Mouse (Mus musculus): ENCODE results near the gene Gnb1. TPM values are rescaled to one million over a fixed set of nuclear protein-coding genes. Genes with fewer than 3 reads are reported as not detected.

Gene Gnb1
- polyA plus RNA-seq, 1 experiment = 325 TPM

DNA sequence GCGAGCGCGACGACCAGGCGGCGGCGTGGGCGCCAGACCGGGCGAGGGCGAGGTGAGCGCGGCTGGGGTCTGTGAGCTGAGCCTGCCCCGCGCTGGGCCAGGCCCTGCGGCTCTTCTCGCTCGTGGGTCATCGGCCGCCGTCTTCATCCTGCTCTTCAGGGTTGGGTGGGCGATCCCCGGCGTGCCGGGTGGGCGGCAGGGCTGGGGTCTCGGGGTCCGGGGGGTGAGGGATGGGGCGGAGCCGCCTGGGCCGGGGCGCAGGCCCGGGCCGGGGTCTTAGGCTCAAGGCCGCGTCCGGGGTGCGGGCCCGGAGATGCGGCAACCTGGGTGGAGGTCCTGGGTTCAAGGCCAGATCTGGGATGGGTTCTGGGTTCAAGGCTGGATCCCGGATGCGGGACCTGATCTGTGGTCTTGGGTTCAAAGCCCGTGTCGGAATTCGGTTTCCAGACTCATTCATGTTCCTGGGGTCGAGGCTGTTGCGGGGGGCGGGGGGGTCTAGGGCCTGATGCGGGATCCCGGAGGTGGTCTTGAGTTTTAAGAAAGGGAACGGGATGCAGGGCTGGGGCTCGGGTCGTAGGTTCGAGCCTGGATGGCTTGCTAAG is 469 bp downstream of the Gnb1 start:
- Histone ChIP-seq H3K27ac (ENCODE audit: insufficient read depth, low read length) (peak overlapping the region; percentile 71), H3K4me3 (ENCODE audit: extremely low read depth, insufficient read depth, insufficient read length) (peak overlapping the region; percentile 95), H3K27me3 (ENCODE audit: control insufficient read depth, insufficient read depth, low read length) (no peaks in the 10 kb centered on the region), H3K36me3 (ENCODE audit: control insufficient read depth, insufficient read depth, low read length) (no peaks in the 10 kb centered on the region), H3K4me1 (ENCODE audit: control insufficient read depth, insufficient read depth, insufficient read length) (peaks cover 23% of the 10 kb centered on the region)
- under 1% methylated on average over 53 of the region's 54 CpGs for WGBS
- DNase-seq (ENCODE audit: low read depth in 1 of 2, low spot score in 2 of 2) = no peak
- TF ChIP-seq CTCF (IDR thresholded peaks at IDR 0.05; ENCODE audit: extremely low read depth, insufficient read depth, insufficient read length, insufficient replicate concordance) (no peak), POLR2A (IDR thresholded peaks at IDR 0.05; ENCODE audit: low read depth, low read length) (no peak)

DNA sequence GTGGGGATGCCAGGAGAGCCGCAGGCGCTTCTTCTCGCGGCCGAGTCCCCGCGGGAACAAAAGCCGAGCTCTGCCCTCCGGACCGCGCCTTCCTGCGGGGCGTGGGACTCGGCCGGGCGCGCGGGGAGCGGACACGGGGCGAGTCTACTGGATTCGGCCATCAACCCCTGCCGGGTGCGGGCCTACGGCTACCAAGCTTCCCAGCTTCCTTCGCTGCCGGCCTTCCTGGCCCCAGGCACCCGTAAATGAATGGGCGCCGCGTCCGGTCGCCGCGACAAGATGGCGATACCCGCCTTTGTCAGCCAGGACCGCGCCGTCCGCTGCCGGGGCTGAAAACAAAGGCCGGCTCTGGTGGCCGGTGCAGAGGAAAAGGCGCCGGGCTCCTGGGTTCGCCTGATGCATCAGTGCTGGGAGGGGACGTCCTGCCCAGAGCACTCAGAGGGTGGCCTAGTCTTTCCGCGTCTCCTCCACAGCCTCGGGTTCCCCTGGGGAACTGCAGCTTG is 1.0 kb downstream of the Gnb1 start:
- DNase-seq (ENCODE audit: low read depth in 1 of 2, low spot score in 2 of 2) = peak in 1 of 2 experiments; percentile 43
- Histone ChIP-seq H3K36me3 (ENCODE audit: control insufficient read depth, insufficient read depth, low read length) (no peaks in the 10 kb centered on the region), H3K27me3 (ENCODE audit: control insufficient read depth, insufficient read depth, low read length) (no peaks in the 10 kb centered on the region), H3K4me1 (ENCODE audit: control insufficient read depth, insufficient read depth, insufficient read length) (peaks cover 20% of the 10 kb centered on the region), H3K27ac (ENCODE audit: insufficient read depth, low read length) (peak overlapping the region; percentile 71), H3K4me3 (ENCODE audit: extremely low read depth, insufficient read depth, insufficient read length) (peak overlapping the region; percentile 95)
- WGBS = under 1% methylated on average over 51 of the region's 51 CpGs
- no peak for TF ChIP-seq POLR2A (IDR thresholded peaks at IDR 0.05; ENCODE audit: low read depth, low read length)
- no peak for TF ChIP-seq CTCF (IDR thresholded peaks at IDR 0.05; ENCODE audit: extremely low read depth, insufficient read depth, insufficient read length, insufficient replicate concordance)

- no peak for TF ChIP-seq CTCF (IDR thresholded peaks at IDR 0.05; ENCODE audit: extremely low read depth, insufficient read depth, insufficient read length, insufficient replicate concordance)
- TF ChIP-seq POLR2A (IDR thresholded peaks at IDR 0.05; ENCODE audit: low read depth, low read length) = no peak
- Histone ChIP-seq H3K36me3 (ENCODE audit: control insufficient read depth, insufficient read depth, low read length) (no peaks in the 10 kb centered on the region), H3K4me3 (ENCODE audit: extremely low read depth, insufficient read depth, insufficient read length) (no peak overlapping the region), H3K27me3 (ENCODE audit: control insufficient read depth, insufficient read depth, low read length) (no peaks in the 10 kb centered on the region), H3K27ac (ENCODE audit: insufficient read depth, low read length) (no peak overlapping the region), H3K4me1 (ENCODE audit: control insufficient read depth, insufficient read depth, insufficient read length) (peaks cover 7% of the 10 kb centered on the region)
- WGBS = 60% methylated on average over 4 of the region's 4 CpGs
- no peak for DNase-seq (ENCODE audit: low read depth in 1 of 2, low spot score in 2 of 2)
Measured at GRCm38 (mm10) chr4:155494891-155495290, 3.7 kb downstream of the Gnb1 start.

DNA sequence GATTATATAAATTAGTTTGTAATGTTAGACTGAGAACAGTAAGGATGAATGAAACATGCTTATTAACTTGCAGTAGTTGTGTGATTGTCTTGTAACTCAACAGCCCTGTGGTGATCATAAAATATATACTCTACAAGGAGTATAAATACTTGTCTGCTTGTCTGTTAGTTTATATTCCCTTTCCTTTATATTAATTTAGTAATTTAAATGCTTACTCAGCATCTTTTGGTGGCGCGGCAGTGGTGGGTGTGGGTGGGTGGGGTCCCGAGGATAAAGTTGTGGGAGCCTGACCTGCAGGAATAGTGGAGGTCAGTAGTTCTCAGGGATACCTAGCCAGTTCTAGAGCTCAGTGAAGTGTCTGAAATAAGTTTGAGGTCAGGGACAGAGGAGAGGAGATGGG is 6.8 kb downstream of the Gnb1 start:
- no peak overlapping the region for H3K4me3 ChIP-seq (ENCODE audit: extremely low read depth, insufficient read depth, insufficient read length)
- WGBS = 85% methylated on average over 3 of the region's 3 CpGs
- H3K27me3 ChIP-seq (ENCODE audit: control insufficient read depth, insufficient read depth, low read length) = no peaks in the 10 kb centered on the region
- H3K27ac ChIP-seq (ENCODE audit: insufficient read depth, low read length) = no peak overlapping the region
- DNase-seq (ENCODE audit: low read depth in 1 of 2, low spot score in 2 of 2) = no peak
- TF ChIP-seq CTCF (IDR thresholded peaks at IDR 0.05; ENCODE audit: extremely low read depth, insufficient read depth, insufficient read length, insufficient replicate concordance) (no peak), POLR2A (IDR thresholded peaks at IDR 0.05; ENCODE audit: low read depth, low read length) (no peak)
- H3K4me1 ChIP-seq (ENCODE audit: control insufficient read depth, insufficient read depth, insufficient read length) = peaks cover 6% of the 10 kb centered on the region; the same call in 1 of the 2 replicates
- no peaks in the 10 kb centered on the region for H3K36me3 ChIP-seq (ENCODE audit: control insufficient read depth, insufficient read depth, low read length)

GRCm38 (mm10) chr4:155501126-155501525 is 10.0 kb downstream of the Gnb1 start:
- no peak overlapping the region for H3K27ac ChIP-seq (ENCODE audit: insufficient read depth, low read length)
- WGBS = 77% methylated on average over 2 of the region's 2 CpGs

DNA sequence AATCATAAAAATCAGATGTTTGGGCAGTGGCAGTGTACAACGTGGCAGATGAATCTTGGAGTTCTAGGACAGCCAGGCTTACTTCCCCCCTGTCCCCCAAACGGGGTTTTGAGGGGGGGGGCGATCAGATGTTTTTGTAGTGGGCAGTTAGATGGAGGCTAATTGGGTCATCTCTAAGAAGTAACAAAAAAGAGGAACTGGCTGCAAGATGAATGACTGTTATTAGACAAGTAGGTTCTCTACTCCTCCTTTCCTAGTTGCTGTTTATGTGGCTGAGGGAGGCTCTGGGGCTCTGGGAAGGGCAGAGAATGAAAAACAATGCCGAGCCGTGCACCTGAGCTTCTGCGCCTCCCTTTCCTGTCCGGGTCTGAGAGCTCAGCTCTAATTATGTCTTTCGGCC is 13.9 kb downstream of the Gnb1 start:
- Histone ChIP-seq H3K4me1 (ENCODE audit: control insufficient read depth, insufficient read depth, insufficient read length) (peaks cover 15% of the 10 kb centered on the region), H3K36me3 (ENCODE audit: control insufficient read depth, insufficient read depth, low read length) (no peaks in the 10 kb centered on the region), H3K4me3 (ENCODE audit: extremely low read depth, insufficient read depth, insufficient read length) (no peak overlapping the region), H3K27ac (ENCODE audit: insufficient read depth, low read length) (no peak overlapping the region), H3K27me3 (ENCODE audit: control insufficient read depth, insufficient read depth, low read length) (no peaks in the 10 kb centered on the region)
- 18% methylated on average over 8 of the region's 8 CpGs for WGBS
- DNase-seq (ENCODE audit: low read depth in 1 of 2, low spot score in 2 of 2) = no peak
- no peak for TF ChIP-seq POLR2A (IDR thresholded peaks at IDR 0.05; ENCODE audit: low read depth, low read length)
- TF ChIP-seq CTCF (IDR thresholded peaks at IDR 0.05; ENCODE audit: extremely low read depth, insufficient read depth, insufficient read length, insufficient replicate concordance) = no peak

More at GRCm38 (mm10) chr4:155501126-155501525, 10.0 kb downstream of the Gnb1 start:
- no peaks in the 10 kb centered on the region for H3K27me3 ChIP-seq (ENCODE audit: control insufficient read depth, insufficient read depth, low read length)
- H3K4me3 ChIP-seq (ENCODE audit: extremely low read depth, insufficient read depth, insufficient read length) = no peak overlapping the region
- TF ChIP-seq CTCF (IDR thresholded peaks at IDR 0.05; ENCODE audit: extremely low read depth, insufficient read depth, insufficient read length, insufficient replicate concordance) (no peak), POLR2A (IDR thresholded peaks at IDR 0.05; ENCODE audit: low read depth, low read length) (no peak)
- no peaks in the 10 kb centered on the region for H3K36me3 ChIP-seq (ENCODE audit: control insufficient read depth, insufficient read depth, low read length)
- H3K4me1 ChIP-seq (ENCODE audit: control insufficient read depth, insufficient read depth, insufficient read length) = peaks cover 13% of the 10 kb centered on the region; the same call in 1 of the 2 replicates
- DNase-seq (ENCODE audit: low read depth in 1 of 2, low spot score in 2 of 2) = no peak

- H3K4me3 ChIP-seq (ENCODE audit: extremely low read depth, insufficient read depth, insufficient read length) = no peak overlapping the region
- no peaks in the 10 kb centered on the region for H3K27me3 ChIP-seq (ENCODE audit: control insufficient read depth, insufficient read depth, low read length)
- 81% methylated on average over 5 of the region's 5 CpGs for WGBS
- no peaks in the 10 kb centered on the region for H3K36me3 ChIP-seq (ENCODE audit: control insufficient read depth, insufficient read depth, low read length)
- DNase-seq (ENCODE audit: low read depth in 1 of 2, low spot score in 2 of 2) = no peak
- H3K27ac ChIP-seq (ENCODE audit: insufficient read depth, low read length) = no peak overlapping the region
- TF ChIP-seq CTCF (IDR thresholded peaks at IDR 0.05; ENCODE audit: extremely low read depth, insufficient read depth, insufficient read length, insufficient replicate concordance) (no peak), POLR2A (IDR thresholded peaks at IDR 0.05; ENCODE audit: low read depth, low read length) (no peak)
- H3K4me1 ChIP-seq (ENCODE audit: control insufficient read depth, insufficient read depth, insufficient read length) = peaks cover 17% of the 10 kb centered on the region
Measured at GRCm38 (mm10) chr4:155505671-155506295, 14.6 kb downstream of the Gnb1 start.

Data from spleen, adult 2 months (tissue).